Mouse (Mus musculus) heart, embryonic 11.5 days (tissue): ENCODE measurements around the gene Gm17482. TPM values are rescaled to one million over a fixed set of nuclear protein-coding genes. Genes with fewer than 3 reads are reported as not detected.
"Not testable (repeated sequence)": the region's sequence is repeated elsewhere in the genome, so short reads cannot be mapped to it uniquely, and the experiment has no call there.

Experiments
- ATAC-seq: fragments of 200-750 bp; cut with Nextera tagmentation; replicated peaks from 2 replicates; pipeline ENCODE4 v1.8.0; 2017; ENCODE audit warnings: moderate library complexity; ENCODE audit not compliant: insufficient number of reproducible peaks, low FRiP score, low TSS enrichment
- H3K27ac ChIP-seq: fragments of 300-500 bp; sonication (generic); 2 replicates; pipeline ENCODE4 v1.5.1; 2014; ENCODE audit warnings: mild to moderate bottlenecking, low read depth, low read length
- H3K27me3 ChIP-seq: fragments of 300-500 bp; sonication (generic); 2 replicates; pipeline ENCODE4 v1.6.1; 2014; ENCODE audit warnings: mild to moderate bottlenecking, low read length, mixed read lengths; ENCODE audit not compliant: control insufficient read depth, insufficient read depth
- H3K36me3 ChIP-seq: fragments of 300-500 bp; sonication (generic); 2 replicates; pipeline ENCODE4 v1.6.1; 2014; ENCODE audit warnings: mild to moderate bottlenecking, low read length, moderate library complexity, mixed read lengths; ENCODE audit not compliant: control insufficient read depth, insufficient read depth
- H3K4me1 ChIP-seq: fragments of 300-500 bp; sonication (generic); 2 replicates; pipeline ENCODE4 v1.6.1; 2014; ENCODE audit warnings: low read length; ENCODE audit not compliant: control insufficient read depth, insufficient read depth
- H3K4me2 ChIP-seq: fragments of 300-500 bp; sonication (generic); 2 replicates; pipeline ENCODE4 v1.6.1; 2014; ENCODE audit warnings: mild to moderate bottlenecking, moderate library complexity
- H3K4me3 ChIP-seq: fragments of 300-500 bp; sonication (generic); 2 replicates; pipeline ENCODE4 v1.5.1; 2014; ENCODE audit warnings: low read depth, low read length
- H3K9ac ChIP-seq: fragments of 300-500 bp; sonication (generic); 2 replicates; pipeline ENCODE4 v1.6.1; 2014; ENCODE audit warnings: mild to moderate bottlenecking, low read depth, low read length, moderate library complexity
- H3K9me3 ChIP-seq: fragments of 300-500 bp; sonication (generic); replicated peaks from 2 replicates; pipeline ENCODE4 v1.6.1; 2016; ENCODE audit warnings: low read length; ENCODE audit not compliant: control insufficient read depth
- WGBS: fragments of 180-500 bp; shearing (Covaris S2); extraction: QIAGEN DNeasy Blood & Tissue Kit; methylation state at CpG from one replicate; pipeline ENCODE4 v1.1.7; 2014; ENCODE audit not compliant: insufficient replicate concordance; 5-methylcytosine and 5-hydroxymethylcytosine counted together
- polyA plus RNA-seq: library from polyadenylated mRNA; unstranded; fragments of >200 nt; fragmentation: Nextera tagmentation; extraction: Ambion mirVana; gene quantifications from 2 replicates; pipeline ENCODE4 v1.2.1, GENCODE M21; 2014

The Gm17482 gene
- polyA plus RNA-seq, 1 experiment from 2014 or later: not detected

GRCm38 (mm10) chr6:115239335-115239734 is 12.2 kb downstream of the Gm17482 start:
- Histone ChIP-seq H3K4me3 (no peak overlapping the region), H3K36me3 (no peaks in the 10 kb centered on the region), H3K4me1 (peaks cover 9% of the 10 kb centered on the region), H3K27me3 (peaks cover 82% of the 10 kb centered on the region), H3K9ac (no peak overlapping the region), H3K9me3 (no peaks in the 10 kb centered on the region), H3K27ac (no peak overlapping the region), H3K4me2 (no peak overlapping the region)
- no peak for ATAC-seq
- 73% methylated on average over 7 of the region's 7 CpGs for WGBS

GRCm38 (mm10) chr6:115240431-115240830 is 13.3 kb downstream of the Gm17482 start:
- not testable (repeated sequence) for H3K36me3 ChIP-seq, H3K4me1 ChIP-seq, ATAC-seq, H3K9ac ChIP-seq, H3K27ac ChIP-seq, H3K4me3 ChIP-seq, H3K4me2 ChIP-seq, H3K9me3 ChIP-seq
- peaks cover 82% of the 10 kb centered on the region for H3K27me3 ChIP-seq
- WGBS: 13% methylated on average over 2 of the region's 2 CpGs

GRCm38 (mm10) chr6:115241131-115241699 is 14.1 kb downstream of the Gm17482 start:
- H3K4me1 ChIP-seq: peaks cover 9% of the 10 kb centered on the region
- no peak overlapping the region for H3K4me2 ChIP-seq
- H3K4me3 ChIP-seq: no peak overlapping the region
- H3K9me3 ChIP-seq: no peaks in the 10 kb centered on the region
- H3K9ac ChIP-seq: no peak overlapping the region
- no peaks in the 10 kb centered on the region for H3K36me3 ChIP-seq
- H3K27ac ChIP-seq: no peak overlapping the region
- ATAC-seq: no peak
- H3K27me3 ChIP-seq: peaks cover 82% of the 10 kb centered on the region
- WGBS: 48% methylated on average over 3 of the region's 3 CpGs

- Histone ChIP-seq H3K9me3 (no peaks in the 10 kb centered on the region), H3K27me3 (peaks cover 80% of the 10 kb centered on the region)
Measured at GRCm38 (mm10) chr6:115241939-115242338, 14.8 kb downstream of the Gm17482 start.

GRCm38 (mm10) chr6:115244222-115244621 is 17.1 kb downstream of the Gm17482 start:
- Histone ChIP-seq H3K9me3 (no peaks in the 10 kb centered on the region), H3K36me3 (no peaks in the 10 kb centered on the region), H3K4me2 (no peak overlapping the region), H3K27ac (no peak overlapping the region), H3K4me3 (no peak overlapping the region), H3K9ac (no peak overlapping the region), H3K4me1 (peaks cover 9% of the 10 kb centered on the region), H3K27me3 (peaks cover 80% of the 10 kb centered on the region)
- no peak for ATAC-seq
- WGBS: 65% methylated on average over 2 of the region's 2 CpGs

More at GRCm38 (mm10) chr6:115241939-115242338, 14.8 kb downstream of the Gm17482 start:
- ATAC-seq: no peak
- Histone ChIP-seq H3K4me1 (peaks cover 9% of the 10 kb centered on the region), H3K36me3 (no peaks in the 10 kb centered on the region), H3K4me3 (no peak overlapping the region), H3K27ac (no peak overlapping the region), H3K9ac (no peak overlapping the region), H3K4me2 (no peak overlapping the region)
- WGBS: 84% methylated on average over 3 of the region's 3 CpGs

DNA sequence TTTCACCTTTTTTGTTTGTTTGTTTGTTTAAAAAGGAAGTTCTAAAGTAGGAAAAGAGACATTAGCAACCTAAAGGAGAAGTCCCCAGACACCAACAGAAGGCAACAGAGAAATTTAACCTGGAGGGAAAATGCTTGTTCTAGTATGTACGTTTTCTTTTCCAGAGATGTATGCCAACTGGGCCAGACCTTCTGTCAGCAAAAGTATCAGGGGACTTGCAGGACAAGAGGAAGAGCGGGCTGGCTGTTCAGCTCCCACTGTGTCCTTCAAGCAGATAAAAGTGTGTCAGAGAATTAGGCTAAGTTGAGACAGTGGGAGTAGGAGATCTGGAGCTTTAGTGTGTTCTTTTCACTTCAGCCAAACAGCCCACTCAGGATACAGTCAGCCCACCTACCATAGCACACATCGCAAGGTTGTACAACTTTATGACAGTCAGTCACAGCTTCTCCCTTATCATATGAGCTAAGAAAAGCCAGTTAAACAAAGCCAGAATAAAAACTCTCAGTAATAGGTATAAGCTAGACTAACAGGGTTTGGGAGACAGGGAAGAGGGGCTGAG is 18.4 kb downstream of the Gm17482 start:
- peaks cover 90% of the 10 kb centered on the region for H3K27me3 ChIP-seq

DNA sequence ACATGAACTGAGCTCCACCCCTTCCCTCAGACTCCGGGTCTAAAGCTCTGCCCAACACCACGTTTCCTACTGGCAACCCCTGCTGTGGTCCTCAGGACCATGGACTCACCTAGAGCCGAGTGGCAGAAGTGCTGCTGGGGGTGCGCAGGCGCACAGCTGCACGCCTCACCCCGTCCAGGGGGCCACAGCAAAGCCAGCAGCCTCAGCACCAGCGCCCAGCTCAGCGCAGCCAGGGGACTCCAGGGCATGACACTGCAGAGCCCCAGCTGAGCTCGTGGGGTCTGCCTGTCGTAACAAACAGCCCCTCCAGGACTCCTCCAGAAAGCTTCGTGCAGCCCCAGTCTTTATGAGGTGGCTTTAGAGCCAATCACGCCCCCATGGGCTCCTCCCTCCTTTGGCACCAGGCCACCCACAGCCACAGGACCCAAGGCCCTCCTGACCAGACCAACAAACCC is 24.4 kb downstream of the Gm17482 start:
- Histone ChIP-seq H3K27me3 (peaks cover 82% of the 10 kb centered on the region), H3K4me2 (peak overlapping the region; percentile 54), H3K36me3 (no peaks in the 10 kb centered on the region), H3K9me3 (no peaks in the 10 kb centered on the region), H3K4me3 (peak overlapping the region; percentile 21), H3K27ac (no peak overlapping the region), H3K4me1 (peaks cover 5% of the 10 kb centered on the region; the same call in 1 of the 2 replicates), H3K9ac (no peak overlapping the region)
- no peak for ATAC-seq
- 3% methylated on average over 13 of the region's 13 CpGs for WGBS

More for the DNA sequence above, 18.4 kb downstream of the Gm17482 start:
- no peaks in the 10 kb centered on the region for H3K9me3 ChIP-seq
- 59% methylated on average over 3 of the region's 3 CpGs for WGBS
- ATAC-seq: no peak
- no peak overlapping the region for H3K4me2 ChIP-seq
- H3K4me3 ChIP-seq: no peak overlapping the region
- no peak overlapping the region for H3K9ac ChIP-seq
- no peaks in the 10 kb centered on the region for H3K36me3 ChIP-seq
- H3K27ac ChIP-seq: no peak overlapping the region
- no peaks in the 10 kb centered on the region; the same call in 1 of the 2 replicates for H3K4me1 ChIP-seq

GRCm38 (mm10) chr6:115252099-115252873 is 25.1 kb downstream of the Gm17482 start, which contains the start of gene Timp4:
Gene Timp4 (minus strand): TSS chr6:115252205.
- WGBS: 32% methylated on average over 8 of the region's 10 CpGs
- peak within 1 kb of the TSS; percentile 21 for H3K4me3 ChIP-seq
- H3K4me2 ChIP-seq: peak within 1 kb of the TSS; percentile 54
- no peak within 1 kb of the TSS for H3K27ac ChIP-seq
- peaks cover 5% of the 10 kb centered on the region; the same call in 1 of the 2 replicates for H3K4me1 ChIP-seq
- no peak within 1 kb of the TSS for H3K9ac ChIP-seq
- no peaks in the 10 kb centered on the region for H3K36me3 ChIP-seq
- no peaks in the 10 kb centered on the region for H3K9me3 ChIP-seq
- ATAC-seq: no peak
- peaks cover 81% of the 10 kb centered on the region for H3K27me3 ChIP-seq
